Mouse (Mus musculus): ENCODE results near the gene Gas7. TPM values are rescaled to one million over a fixed set of nuclear protein-coding genes. Genes with fewer than 3 reads are reported as not detected.

The Gas7 gene
- polyA plus RNA-seq, 1 experiment from 2014 or later: 19.4 TPM

DNA sequence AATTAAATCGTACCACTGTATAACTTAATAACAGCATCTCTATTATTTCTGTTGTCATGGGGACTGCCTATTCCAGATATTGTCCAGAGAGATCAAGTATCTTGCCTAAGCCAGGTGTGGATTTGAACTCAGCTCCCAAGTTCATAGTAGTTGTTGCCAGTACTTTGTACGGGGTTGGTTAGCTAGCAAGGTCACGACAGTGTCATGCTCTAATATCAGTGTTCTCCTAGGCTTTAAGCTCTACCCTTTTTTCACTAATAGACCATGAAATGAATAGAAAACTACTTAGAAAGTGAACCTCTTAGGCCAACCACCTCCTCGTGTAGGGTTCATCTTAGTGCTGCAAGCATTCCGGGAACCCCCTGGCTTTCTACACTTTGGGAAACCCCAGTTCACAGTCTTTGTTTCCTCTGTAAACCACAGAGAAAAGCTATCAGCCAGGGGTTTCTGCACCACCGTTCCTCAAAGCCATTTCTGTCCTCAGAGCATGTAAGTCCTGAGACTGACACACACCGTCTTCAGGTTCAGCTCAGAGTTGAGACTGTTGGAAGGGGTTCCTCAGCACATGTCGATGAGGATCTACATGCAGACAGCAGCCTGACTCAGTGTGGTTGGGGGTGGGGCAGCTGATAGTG, 108.9 kb downstream of the Gas7 start:
- no peak for DNase-seq (ENCODE audit: low spot score)
- 79% methylated on average over 8 of the region's 8 CpGs for WGBS
- Histone ChIP-seq H3K27ac (replicated peaks; ENCODE audit: low read depth, low read length) (no peak overlapping the region), H3K4me3 (ENCODE audit: low read depth, low read length) (no peak overlapping the region), H3K36me3 (ENCODE audit: control insufficient read depth, insufficient read depth, low read length) (no peaks in the 10 kb centered on the region), H3K9me3 (ENCODE audit: control insufficient read depth, low read length) (no peaks in the 10 kb centered on the region), H3K9ac (ENCODE audit: low read depth, low read length) (no peak overlapping the region), H3K4me2 (ENCODE audit: low read depth, low read length) (no peak overlapping the region), H3K27me3 (replicated peaks; ENCODE audit: control insufficient read depth, insufficient read depth, low read length) (no peaks in the 10 kb centered on the region), H3K4me1 (ENCODE audit: control insufficient read depth, insufficient read depth, low read length) (peaks cover 24% of the 10 kb centered on the region)
- ATAC-seq (ENCODE audit: low read depth): no peak

DNA sequence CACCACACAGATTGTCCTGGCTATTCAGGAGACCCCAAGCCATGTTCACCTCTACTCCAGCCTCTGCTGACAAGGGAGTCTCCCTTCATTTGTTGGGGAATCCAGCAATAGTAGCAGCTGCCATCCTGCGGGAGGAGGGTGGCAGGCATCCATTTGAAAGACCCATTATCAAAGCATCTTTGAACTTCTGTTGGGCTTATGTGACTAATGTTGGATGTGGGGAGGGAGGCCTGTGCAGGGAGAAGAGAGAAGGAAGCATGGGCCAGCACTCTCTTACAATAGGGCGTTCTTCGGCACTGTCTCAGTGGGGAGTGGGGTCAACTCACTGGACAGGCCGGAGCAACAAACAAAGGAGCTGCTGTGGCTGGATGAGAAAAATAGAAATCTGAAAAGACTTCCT, 110.3 kb downstream of the Gas7 start:
- Histone ChIP-seq H3K36me3 (ENCODE audit: control insufficient read depth, insufficient read depth, low read length) (no peaks in the 10 kb centered on the region), H3K4me3 (ENCODE audit: low read depth, low read length) (no peak overlapping the region), H3K4me2 (ENCODE audit: low read depth, low read length) (no peak overlapping the region), H3K4me1 (ENCODE audit: control insufficient read depth, insufficient read depth, low read length) (peaks cover 23% of the 10 kb centered on the region), H3K27me3 (replicated peaks; ENCODE audit: control insufficient read depth, insufficient read depth, low read length) (no peaks in the 10 kb centered on the region), H3K27ac (replicated peaks; ENCODE audit: low read depth, low read length) (no peak overlapping the region), H3K9ac (ENCODE audit: low read depth, low read length) (no peak overlapping the region), H3K9me3 (ENCODE audit: control insufficient read depth, low read length) (no peaks in the 10 kb centered on the region)
- ATAC-seq (ENCODE audit: low read depth) (no peak), DNase-seq (ENCODE audit: low spot score) (no peak)
- WGBS: 71% methylated on average over 4 of the region's 4 CpGs

DNA sequence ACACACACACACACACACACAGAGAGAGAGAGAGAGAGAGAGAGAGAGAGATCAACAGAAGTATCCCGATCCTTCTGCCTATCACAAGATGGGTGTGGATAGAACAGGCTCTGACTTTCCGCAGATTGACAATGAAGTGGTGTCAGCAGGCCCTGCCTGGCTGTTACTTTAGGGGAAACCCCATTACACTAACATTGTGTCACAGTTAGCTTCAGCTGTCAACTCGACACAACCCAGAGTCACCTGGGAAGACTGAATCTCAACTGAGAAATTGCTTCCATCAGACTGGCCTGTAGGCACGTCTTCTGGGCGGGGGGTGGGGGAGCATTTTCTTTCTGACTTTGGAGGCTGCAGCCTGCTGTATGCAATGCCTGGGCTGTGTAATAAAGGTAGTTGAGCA, 111.5 kb downstream of the Gas7 start:
- Histone ChIP-seq H3K4me1 (ENCODE audit: control insufficient read depth, insufficient read depth, low read length) (peaks cover 32% of the 10 kb centered on the region), H3K9ac (ENCODE audit: low read depth, low read length) (no peak overlapping the region), H3K9me3 (ENCODE audit: control insufficient read depth, low read length) (no peaks in the 10 kb centered on the region), H3K4me2 (ENCODE audit: low read depth, low read length) (no peak overlapping the region), H3K27ac (replicated peaks; ENCODE audit: low read depth, low read length) (no peak overlapping the region), H3K27me3 (replicated peaks; ENCODE audit: control insufficient read depth, insufficient read depth, low read length) (no peaks in the 10 kb centered on the region), H3K4me3 (ENCODE audit: low read depth, low read length) (no peak overlapping the region), H3K36me3 (ENCODE audit: control insufficient read depth, insufficient read depth, low read length) (no peaks in the 10 kb centered on the region)
- DNase-seq (ENCODE audit: low spot score): no peak
- ATAC-seq (ENCODE audit: low read depth): no peak; the same call in 1 of the 2 replicates
- WGBS: 46% methylated on average over 5 of the region's 5 CpGs

DNA sequence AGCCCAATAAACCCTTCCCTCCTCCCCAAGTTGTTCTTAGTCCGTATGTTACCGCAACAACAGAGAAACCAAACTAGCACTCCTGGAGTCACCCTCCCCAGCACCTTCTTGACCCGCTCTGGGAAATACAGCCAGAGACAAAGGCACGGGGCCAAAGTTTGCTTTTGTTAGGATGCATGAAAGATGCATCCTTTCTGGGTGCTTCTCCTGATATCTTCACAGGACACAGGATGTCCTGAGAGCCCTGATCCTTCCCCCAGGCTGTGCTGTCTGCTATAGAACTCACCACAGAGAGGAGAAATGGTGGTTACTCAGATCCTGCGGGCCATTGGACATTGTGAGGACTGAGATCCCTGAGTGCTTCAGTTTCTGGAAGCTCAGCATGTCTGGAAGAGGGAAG, 111.9 kb downstream of the Gas7 start:
- WGBS: 67% methylated on average over 5 of the region's 5 CpGs
- H3K9me3 ChIP-seq (ENCODE audit: control insufficient read depth, low read length): no peaks in the 10 kb centered on the region
- H3K27ac ChIP-seq (replicated peaks; ENCODE audit: low read depth, low read length): no peak overlapping the region
- no peak overlapping the region for H3K9ac ChIP-seq (ENCODE audit: low read depth, low read length)
- no peak overlapping the region for H3K4me2 ChIP-seq (ENCODE audit: low read depth, low read length)
- H3K36me3 ChIP-seq (ENCODE audit: control insufficient read depth, insufficient read depth, low read length): no peaks in the 10 kb centered on the region
- no peak for DNase-seq (ENCODE audit: low spot score)
- H3K4me3 ChIP-seq (ENCODE audit: low read depth, low read length): no peak overlapping the region
- no peak for ATAC-seq (ENCODE audit: low read depth)
- peaks cover 33% of the 10 kb centered on the region for H3K4me1 ChIP-seq (ENCODE audit: control insufficient read depth, insufficient read depth, low read length)
- H3K27me3 ChIP-seq (replicated peaks; ENCODE audit: control insufficient read depth, insufficient read depth, low read length): no peaks in the 10 kb centered on the region

DNA sequence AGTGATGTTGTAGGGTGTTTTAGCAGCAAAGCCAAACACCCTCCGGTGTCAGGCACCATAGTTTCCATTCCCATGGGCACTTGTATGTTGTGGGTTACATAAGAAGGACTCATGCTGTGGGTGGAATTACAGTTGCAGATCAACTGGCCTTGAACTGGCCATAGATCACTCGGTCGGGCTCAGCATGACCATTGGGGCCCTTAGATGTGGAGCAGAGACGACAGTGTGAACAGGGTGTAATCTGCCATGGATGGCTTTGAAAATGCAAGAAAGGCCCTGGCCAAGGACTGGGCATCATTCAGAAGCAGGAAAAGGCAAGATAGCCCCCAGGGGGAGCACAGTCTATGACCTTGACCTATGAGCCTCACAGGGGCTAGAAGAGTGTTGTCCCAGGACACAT, 112.8 kb downstream of the Gas7 start:
- DNase-seq (ENCODE audit: low spot score) (no peak), ATAC-seq (ENCODE audit: low read depth) (no peak)
- H3K4me1 ChIP-seq (ENCODE audit: control insufficient read depth, insufficient read depth, low read length): peaks cover 33% of the 10 kb centered on the region
- no peaks in the 10 kb centered on the region for H3K27me3 ChIP-seq (replicated peaks; ENCODE audit: control insufficient read depth, insufficient read depth, low read length)
- H3K36me3 ChIP-seq (ENCODE audit: control insufficient read depth, insufficient read depth, low read length): no peaks in the 10 kb centered on the region
- whole genome bisulfite sequencing: 96% methylated on average over 4 of the region's 4 CpGs
- no peak overlapping the region for H3K4me3 ChIP-seq (ENCODE audit: low read depth, low read length)
- H3K27ac ChIP-seq (replicated peaks; ENCODE audit: low read depth, low read length): 0 out of 2 replicates have a peak overlapping the region, but pooled peaks have one; percentile 30
- H3K9me3 ChIP-seq (ENCODE audit: control insufficient read depth, low read length): no peaks in the 10 kb centered on the region
- H3K9ac ChIP-seq (ENCODE audit: low read depth, low read length): no peak overlapping the region
- H3K4me2 ChIP-seq (ENCODE audit: low read depth, low read length): no peak overlapping the region

DNA sequence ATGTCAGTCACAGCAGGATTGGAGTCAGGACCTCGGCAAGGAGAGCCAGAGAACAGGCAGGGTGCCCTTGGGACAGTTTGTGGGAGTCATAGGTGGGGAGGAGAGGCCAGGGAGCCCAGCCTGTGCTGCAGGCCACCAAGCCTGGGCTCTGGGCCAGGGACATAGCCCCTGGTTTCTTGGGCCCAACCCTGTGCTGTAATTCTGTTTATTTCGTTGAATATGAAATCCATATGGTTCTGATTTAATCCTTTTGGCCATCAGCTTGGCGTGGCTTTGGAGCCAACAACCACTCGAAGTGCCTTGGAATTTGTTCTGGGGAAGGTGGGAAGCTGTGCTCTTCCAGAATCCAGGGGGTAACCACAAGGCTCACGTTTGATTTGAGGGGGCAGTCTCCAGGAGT, 113.6 kb downstream of the Gas7 start:
- H3K27ac ChIP-seq (replicated peaks; ENCODE audit: low read depth, low read length): peak overlapping the region; percentile 30; the same call in 1 of the 2 replicates
- no peaks in the 10 kb centered on the region for H3K27me3 ChIP-seq (replicated peaks; ENCODE audit: control insufficient read depth, insufficient read depth, low read length)
- ATAC-seq (ENCODE audit: low read depth): peak; percentile 5; the same call in 1 of the 2 replicates
- H3K4me2 ChIP-seq (ENCODE audit: low read depth, low read length): no peak overlapping the region
- peaks cover 33% of the 10 kb centered on the region for H3K4me1 ChIP-seq (ENCODE audit: control insufficient read depth, insufficient read depth, low read length)
- no peak overlapping the region for H3K4me3 ChIP-seq (ENCODE audit: low read depth, low read length)
- no peaks in the 10 kb centered on the region for H3K36me3 ChIP-seq (ENCODE audit: control insufficient read depth, insufficient read depth, low read length)
- H3K9ac ChIP-seq (ENCODE audit: low read depth, low read length): no peak overlapping the region
- peak; percentile 79 for DNase-seq (ENCODE audit: low spot score)
- H3K9me3 ChIP-seq (ENCODE audit: control insufficient read depth, low read length): no peaks in the 10 kb centered on the region
- WGBS: 35% methylated on average over 5 of the region's 5 CpGs

DNA sequence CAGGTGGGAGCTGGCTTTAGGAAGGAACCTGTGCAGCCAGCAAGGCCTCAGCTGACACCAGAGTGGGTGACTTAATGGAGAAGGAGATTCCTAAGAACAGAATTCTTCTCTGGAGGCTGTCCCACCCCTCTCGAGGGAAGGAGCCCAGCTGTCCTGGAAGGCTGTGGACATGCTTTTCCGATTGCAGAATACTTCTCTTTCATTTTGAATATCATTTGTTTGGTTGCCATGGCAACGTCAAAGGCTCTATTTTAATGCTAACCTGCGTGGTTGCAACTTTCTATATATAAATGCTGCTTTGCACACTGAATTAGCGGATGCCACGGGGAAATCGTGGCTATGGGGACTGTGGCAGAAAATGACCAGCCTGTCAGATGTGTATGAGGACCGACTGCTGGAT, 115.7 kb downstream of the Gas7 start:
- no peak overlapping the region for H3K27ac ChIP-seq (replicated peaks; ENCODE audit: low read depth, low read length)
- no peak for ATAC-seq (ENCODE audit: low read depth)
- H3K4me2 ChIP-seq (ENCODE audit: low read depth, low read length): no peak overlapping the region
- WGBS: 58% methylated on average over 8 of the region's 8 CpGs
- DNase-seq (ENCODE audit: low spot score): no peak
- H3K4me1 ChIP-seq (ENCODE audit: control insufficient read depth, insufficient read depth, low read length): peaks cover 33% of the 10 kb centered on the region
- no peaks in the 10 kb centered on the region for H3K36me3 ChIP-seq (ENCODE audit: control insufficient read depth, insufficient read depth, low read length)
- H3K4me3 ChIP-seq (ENCODE audit: low read depth, low read length): no peak overlapping the region
- no peaks in the 10 kb centered on the region for H3K27me3 ChIP-seq (replicated peaks; ENCODE audit: control insufficient read depth, insufficient read depth, low read length)
- no peaks in the 10 kb centered on the region for H3K9me3 ChIP-seq (ENCODE audit: control insufficient read depth, low read length)
- no peak overlapping the region for H3K9ac ChIP-seq (ENCODE audit: low read depth, low read length)

DNA sequence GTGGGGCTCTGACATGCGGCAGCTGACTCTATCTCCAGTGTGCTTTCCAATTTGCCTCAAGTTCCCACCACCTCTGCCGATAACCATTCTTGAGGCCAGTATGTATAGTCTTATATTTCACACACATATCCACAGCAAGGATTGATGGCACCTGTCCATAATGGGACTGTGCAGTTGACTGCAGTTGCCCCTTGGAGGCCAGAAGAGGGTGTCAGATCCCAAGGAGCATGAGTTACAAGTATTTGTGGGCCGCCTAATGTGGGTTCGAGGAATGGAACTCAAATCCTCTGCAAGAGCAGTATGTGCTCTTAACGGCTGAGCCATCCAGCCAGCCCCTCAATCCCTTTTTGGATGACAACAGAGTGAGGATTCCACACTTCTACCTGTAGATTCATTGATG, 119.1 kb downstream of the Gas7 start:
- ATAC-seq (ENCODE audit: low read depth) (no peak), DNase-seq (ENCODE audit: low spot score) (no peak)
- WGBS: 90% methylated on average over 5 of the region's 5 CpGs
- H3K36me3 ChIP-seq (ENCODE audit: control insufficient read depth, insufficient read depth, low read length): no peaks in the 10 kb centered on the region
- H3K4me1 ChIP-seq (ENCODE audit: control insufficient read depth, insufficient read depth, low read length): peaks cover 22% of the 10 kb centered on the region
- H3K9ac ChIP-seq (ENCODE audit: low read depth, low read length): no peak overlapping the region
- no peak overlapping the region for H3K4me3 ChIP-seq (ENCODE audit: low read depth, low read length)
- H3K9me3 ChIP-seq (ENCODE audit: control insufficient read depth, low read length): no peaks in the 10 kb centered on the region
- no peak overlapping the region for H3K4me2 ChIP-seq (ENCODE audit: low read depth, low read length)
- no peak overlapping the region for H3K27ac ChIP-seq (replicated peaks; ENCODE audit: low read depth, low read length)
- no peaks in the 10 kb centered on the region for H3K27me3 ChIP-seq (replicated peaks; ENCODE audit: control insufficient read depth, insufficient read depth, low read length)

DNA sequence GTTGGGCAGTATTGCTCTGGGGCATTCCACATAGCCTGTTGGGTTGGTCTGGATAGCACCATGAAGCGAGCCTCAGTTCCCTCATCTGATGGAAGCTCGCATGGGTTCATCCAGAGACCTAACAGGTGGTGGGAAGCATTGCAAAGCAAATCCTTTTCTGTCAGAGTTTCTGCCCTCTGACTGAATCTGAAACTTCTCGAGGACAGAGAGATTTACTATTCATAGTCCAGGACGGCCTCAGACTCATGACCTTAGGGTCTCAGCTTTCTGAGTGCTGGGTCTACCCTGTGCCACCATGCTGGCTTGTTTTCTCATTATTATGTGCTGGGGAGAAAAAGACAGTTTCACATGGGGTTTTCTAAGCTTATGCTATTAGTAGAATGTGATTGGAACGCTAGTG, 122.2 kb downstream of the Gas7 start:
- Histone ChIP-seq H3K9me3 (ENCODE audit: control insufficient read depth, low read length) (no peaks in the 10 kb centered on the region), H3K4me2 (ENCODE audit: low read depth, low read length) (no peak overlapping the region), H3K36me3 (ENCODE audit: control insufficient read depth, insufficient read depth, low read length) (no peaks in the 10 kb centered on the region), H3K27ac (replicated peaks; ENCODE audit: low read depth, low read length) (no peak overlapping the region), H3K9ac (ENCODE audit: low read depth, low read length) (no peak overlapping the region), H3K4me3 (ENCODE audit: low read depth, low read length) (no peak overlapping the region), H3K4me1 (ENCODE audit: control insufficient read depth, insufficient read depth, low read length) (peaks cover 25% of the 10 kb centered on the region), H3K27me3 (replicated peaks; ENCODE audit: control insufficient read depth, insufficient read depth, low read length) (no peaks in the 10 kb centered on the region)
- 67% methylated on average over 5 of the region's 5 CpGs for WGBS
- DNase-seq (ENCODE audit: low spot score) (no peak), ATAC-seq (ENCODE audit: low read depth) (no peak)

All from embryonic facial prominence, embryonic 14.5 days (tissue).